ENCODE assay signal across 15 mouse cellular contexts in the genomic region with DNA sequence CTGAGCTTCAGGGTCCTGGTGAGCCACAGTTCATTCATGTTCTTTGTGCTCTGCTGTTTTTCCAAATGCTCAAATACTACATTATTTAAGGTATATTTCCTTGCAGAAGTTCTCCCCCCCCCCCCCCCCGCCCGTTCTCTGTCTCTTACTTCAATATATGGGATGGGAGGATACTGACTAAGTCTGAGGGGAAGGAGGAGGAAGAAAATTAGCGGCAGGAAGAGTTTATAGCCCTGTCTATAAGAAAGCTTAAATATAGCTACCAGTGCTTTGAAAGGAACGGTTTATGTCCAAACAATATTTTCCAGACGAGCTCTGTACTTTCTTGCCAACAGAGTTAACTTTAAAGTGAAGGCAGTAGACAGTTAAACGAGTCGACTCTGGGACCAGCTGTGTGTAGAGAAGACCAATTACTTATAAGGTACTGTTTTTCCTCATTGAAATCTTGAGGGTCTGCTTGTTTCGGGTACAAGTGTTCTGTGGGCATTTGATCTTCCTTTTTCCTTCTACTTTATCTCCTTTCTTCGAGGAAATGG.
DNase-seq lines count a peak whose midpoint lies in the region; ATAC-seq and TF ChIP-seq lines count a peak whose summit lies in the region.
"Had no signal": no experiment of that assay in that cellular context is flagged by ENCODE, and none has a peak within 500 bp of the region (broad histone marks: within the 10 kb centered on the region; RNA-seq: fewer than 3 reads in every experiment).

No protein-coding gene starts in this region.

- intact Hi-C loops in gastrocnemius, adult 2 months (cut with DNase I): no loop called here
- intact Hi-C loops in gastrocnemius, postnatal 36 days (cut with DNase I): no loop called here

- peaks cover 10% of the 10 kb centered on the region; the same call in 1 of the 2 replicates for H3K4me1 ChIP-seq in kidney, embryonic 14.5 days (ENCODE audit: control insufficient read depth, insufficient read depth, low read length)
- peaks cover 3% of the 10 kb centered on the region; the same call in 1 of the 2 replicates for H3K4me1 ChIP-seq in neural tube, embryonic 15.5 days
- no peaks in the 10 kb centered on the region; the same call in 1 of the 2 replicates for H3K4me1 ChIP-seq in stomach, postnatal 0 days (replicated peaks; ENCODE audit: control insufficient read depth, insufficient read depth)
- H3K4me1 ChIP-seq: hindbrain, embryonic 15.5 days had no signal

- H3K36me3 ChIP-seq in kidney, embryonic 14.5 days (ENCODE audit: control insufficient read depth, insufficient read depth, low read length): no peaks in the 10 kb centered on the region
- no peaks in the 10 kb centered on the region for H3K36me3 ChIP-seq in neural tube, embryonic 15.5 days
- H3K36me3 ChIP-seq in stomach, postnatal 0 days (ENCODE audit: control insufficient read depth, insufficient read depth, low read length): no peaks in the 10 kb centered on the region
- H3K36me3 ChIP-seq: hindbrain, embryonic 15.5 days had no signal

- peak; percentile 68; the same call in 1 of the 2 replicates for ATAC-seq in kidney, embryonic 14.5 days (ENCODE audit: low FRiP score, low TSS enrichment)
- no peak for ATAC-seq in neural tube, embryonic 15.5 days (ENCODE audit: low FRiP score)
- ATAC-seq in stomach, postnatal 0 days (ENCODE audit: low FRiP score, low TSS enrichment): no peak
- ATAC-seq: forebrain, postnatal 0 days had no signal

- no peak for TF ChIP-seq CTCF in gastrocnemius, adult 2 months (IDR thresholded peaks at IDR 0.05)
- no peak for TF ChIP-seq CTCF in stomach, postnatal 0 days (IDR thresholded peaks at IDR 0.05; ENCODE audit: low read depth)

- 22% methylated on average over 9 of the region's 9 CpGs for WGBS in kidney, embryonic 14.5 days
- 51% methylated on average over 8 of the region's 9 CpGs for WGBS in neural tube, embryonic 15.5 days
- WGBS in stomach, postnatal 0 days: 25% methylated on average over 8 of the region's 9 CpGs

- peak overlapping the region; percentile 38 for H3K4me2 ChIP-seq in kidney, embryonic 14.5 days (replicated peaks; ENCODE audit: low read depth, low read length)
- H3K4me2 ChIP-seq in neural tube, embryonic 15.5 days: 0 out of 2 replicates have a peak overlapping the region, but pooled peaks have one; percentile 0
- peak overlapping the region; percentile 37 for H3K4me2 ChIP-seq in stomach, postnatal 0 days (replicated peaks; ENCODE audit: low read depth)
- H3K4me2 ChIP-seq: hindbrain, embryonic 15.5 days had no signal

- no peaks in the 10 kb centered on the region for H3K9me3 ChIP-seq in kidney, embryonic 14.5 days (ENCODE audit: control insufficient read depth, low read length)
- no peaks in the 10 kb centered on the region for H3K9me3 ChIP-seq in neural tube, embryonic 15.5 days (replicated peaks)
- H3K9me3 ChIP-seq in stomach, postnatal 0 days (ENCODE audit: control insufficient read depth, low read length): no peaks in the 10 kb centered on the region
- H3K9me3 ChIP-seq: hindbrain, embryonic 15.5 days had no signal

- H3K9ac ChIP-seq in kidney, embryonic 14.5 days (ENCODE audit: low read depth, low read length): peak overlapping the region; percentile 45; the same call in 1 of the 2 replicates
- H3K9ac ChIP-seq in neural tube, embryonic 15.5 days (replicated peaks): no peak overlapping the region
- peak overlapping the region; percentile 28; the same call in 1 of the 2 replicates for H3K9ac ChIP-seq in stomach, postnatal 0 days (ENCODE audit: low read length)
- H3K9ac ChIP-seq: forebrain, postnatal 0 days; hindbrain, embryonic 15.5 days had no signal

- TF ChIP-seq EP300 in stomach, postnatal 0 days (optimal IDR thresholded peaks at IDR 0.05): no peak

- H3K4me3 ChIP-seq in gastrocnemius, adult 2 months: peak overlapping the region; percentile 60
- H3K4me3 ChIP-seq in kidney, embryonic 14.5 days (ENCODE audit: low read length): peak overlapping the region; percentile 33
- 0 out of 2 replicates have a peak overlapping the region, but pooled peaks have one; percentile 7 for H3K4me3 ChIP-seq in neural tube, embryonic 15.5 days (replicated peaks)
- peak overlapping the region; percentile 36 for H3K4me3 ChIP-seq in stomach, postnatal 0 days (ENCODE audit: low read depth, low read length)
- H3K4me3 ChIP-seq: erythroblast, embryonic 14.5 days; hindbrain, embryonic 15.5 days had no signal

- no peak for DNase-seq in gastrocnemius, adult 2 months
- no peak for DNase-seq in gastrocnemius, postnatal 36 days
- no peak for DNase-seq in kidney, postnatal 25 days
- DNase-seq in neural tube, embryonic 10.5 days (ENCODE audit: extremely low spot score, low spot score): no peak
- DNase-seq in stomach, postnatal 0 days (ENCODE audit: low spot score): no peak
- DNase-seq in cerebellum, postnatal 36 days: no peak
- DNase-seq: adrenal gland, adult 2 months; cerebellum, postnatal 14 days; forebrain, postnatal 0 days; gastrocnemius, postnatal 14 days; right cerebral cortex, adult 18-20 months had no signal

- H3K27ac ChIP-seq in gastrocnemius, adult 2 months: peak overlapping the region; percentile 48
- peak overlapping the region; percentile 70 for H3K27ac ChIP-seq in kidney, embryonic 14.5 days (ENCODE audit: low read depth, low read length)
- no peak overlapping the region for H3K27ac ChIP-seq in neural tube, embryonic 15.5 days (replicated peaks)
- peak overlapping the region; percentile 77 for H3K27ac ChIP-seq in stomach, postnatal 0 days (replicated peaks)
- H3K27ac ChIP-seq: hindbrain, embryonic 15.5 days had no signal

- H3K27me3 ChIP-seq in kidney, embryonic 14.5 days (ENCODE audit: control insufficient read depth, insufficient read depth, low read length): no peaks in the 10 kb centered on the region
- no peaks in the 10 kb centered on the region for H3K27me3 ChIP-seq in neural tube, embryonic 15.5 days (replicated peaks)
- H3K27me3 ChIP-seq in stomach, postnatal 0 days (ENCODE audit: control insufficient read depth, insufficient read depth, low read length): no peaks in the 10 kb centered on the region
- H3K27me3 ChIP-seq: hindbrain, embryonic 15.5 days had no signal

Comparison
In these comparisons a context has a peak if more than half of its experiments do, and no peak if none do; other contexts are left out.
1. H3K4me3 ChIP-seq: peak in every context shown above with its lines; median percentile 60 in gastrocnemius, adult 2 months; 36 in stomach, postnatal 0 days; 33 in kidney, embryonic 14.5 days; 7 in neural tube, embryonic 15.5 days.